Mouse (Mus musculus): ENCODE results near the gene Lrmda. TPM values are rescaled to one million over a fixed set of nuclear protein-coding genes. Genes with fewer than 3 reads are reported as not detected.

The Lrmda gene
- total and polyA plus RNA-seq, 3 experiments, result 5.1 to 5.9 TPM; not detected in 1

GRCm38 (mm10) chr14:22647879-22648611 lies 628.5 kb downstream of the Lrmda start:
- Histone ChIP-seq H3K4me1 (ENCODE audit: control insufficient read depth in 1 of 2, insufficient read depth in 2 of 2, low read length in 2 of 2) (peaks cover 0 to 15% of the 10 kb centered on the region in 2 experiments; a peak in 1 of 4 replicates), H3K36me3 (ENCODE audit: control insufficient read depth in 1 of 2, insufficient read depth in 2 of 2, low read length in 2 of 2) (peaks cover 0 to 3% of the 10 kb centered on the region in 2 experiments; a peak in 1 of 4 replicates), H3K27me3 (ENCODE audit: control insufficient read depth in 1 of 2, insufficient read depth in 2 of 2, low read length in 2 of 2) (no peaks in the 10 kb centered on the region), H3K9me3 (replicated peaks; ENCODE audit: insufficient read depth, low read length) (no peaks in the 10 kb centered on the region), H3K4me3 (ENCODE audit: control insufficient read depth in 1 of 2, insufficient read depth in 1 of 2, low read depth in 2 of 2, low read length in 2 of 2) (no peak overlapping the region), H3K9ac (ENCODE audit: control insufficient read depth, low read depth, low read length, poor library complexity, severe bottlenecking) (no peak overlapping the region), H3K27ac (ENCODE audit: control insufficient read depth, low read depth, low read length) (no peak overlapping the region), H3K79me2 (ENCODE audit: control insufficient read depth, insufficient read depth, low read length, poor library complexity) (no peaks in the 10 kb centered on the region)
- DNase-seq (ENCODE audit: low read depth, low spot score), result no peak
- TF ChIP-seq POLR2AphosphoS2 (IDR thresholded peaks at IDR 0.05; ENCODE audit: low read length) (no peak), RAD21 (IDR thresholded peaks at IDR 0.05; ENCODE audit: low read depth, low read length) (no peak), MAX (IDR thresholded peaks at IDR 0.05; ENCODE audit: low read length) (no peak), MAFK (IDR thresholded peaks at IDR 0.05; ENCODE audit: borderline replicate concordance, low read depth, low read length) (no peak), ZMIZ1 (IDR thresholded peaks at IDR 0.05; ENCODE audit: low read depth, low read length) (no peak), MYB (IDR thresholded peaks at IDR 0.05; ENCODE audit: low read depth, low read length) (no peak), TBP (IDR thresholded peaks at IDR 0.05; ENCODE audit: low read depth, low read length) (no peak), MXI1 (IDR thresholded peaks at IDR 0.05; ENCODE audit: low read depth, low read length) (no peak), CHD1 (IDR thresholded peaks at IDR 0.05; ENCODE audit: low read depth, low read length) (no peak), E2F4 (IDR thresholded peaks at IDR 0.05; ENCODE audit: borderline replicate concordance, low read depth, low read length) (no peak), TAL1 (IDR thresholded peaks at IDR 0.05; ENCODE audit: low read length) (no peak), MEF2A (IDR thresholded peaks at IDR 0.05; ENCODE audit: extremely low read depth, insufficient replicate concordance, low read depth, low read length, poor library complexity, severe bottlenecking) (no peak), NRF1 (IDR thresholded peaks at IDR 0.05; ENCODE audit: insufficient read depth, low read depth, low read length, poor library complexity, severe bottlenecking) (no peak), KAT2A (conservative IDR thresholded peaks at IDR 0.05; ENCODE audit: low read depth, low read length) (no peak), POLR2AphosphoS5 (IDR thresholded peaks at IDR 0.05; ENCODE audit: borderline replicate concordance, low read depth, low read length) (no peak), NELFE (IDR thresholded peaks at IDR 0.05; ENCODE audit: low read depth, low read length) (no peak), MYC (IDR thresholded peaks at IDR 0.05; ENCODE audit: low read depth, low read length) (no peak), SMC3 (IDR thresholded peaks at IDR 0.05; ENCODE audit: low read depth, low read length) (no peak), HCFC1 (IDR thresholded peaks at IDR 0.05; ENCODE audit: low read depth, low read length) (no peak), UBTF (IDR thresholded peaks at IDR 0.05; ENCODE audit: borderline replicate concordance, insufficient read depth, low read depth, low read length) (no peak)
